Mouse (Mus musculus): ENCODE measurements at regions not wholly inside any gene's neighbourhood (a gene's known extent, or its start where the extent isn't known, plus 50 kb on each side); places are given as distances from the start of the nearest gene placed in this dataset.

GRCm38 (mm10) chr6:81698173-81698572 is 225.3 kb upstream of the Gcfc2 start:
- no peak for ATAC-seq (ENCODE audit: extremely low read depth, insufficient number of reproducible peaks, low FRiP score, poor library complexity, severe bottlenecking)

DNA sequence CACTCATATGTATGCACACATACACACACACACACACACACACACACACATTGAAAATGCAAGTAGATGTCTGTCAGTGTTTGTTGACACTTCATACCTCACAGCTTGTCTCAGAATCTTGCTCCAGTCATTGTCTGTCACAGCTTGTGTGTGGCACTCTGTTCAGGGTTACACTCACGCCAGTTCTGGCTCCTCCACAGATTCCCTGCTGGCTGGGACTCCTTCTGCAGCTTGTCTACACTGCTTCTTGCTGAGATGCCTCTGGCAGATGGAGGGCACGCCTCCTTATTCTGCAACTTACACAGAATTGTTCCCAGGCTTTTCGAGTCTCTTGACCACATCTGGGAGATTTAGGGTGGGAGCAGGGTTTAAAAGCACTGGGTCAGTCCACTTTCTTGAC is 208.6 kb upstream of the Gcfc2 start:
- ATAC-seq (ENCODE audit: extremely low read depth, insufficient number of reproducible peaks, low FRiP score, poor library complexity, severe bottlenecking), result no peak

DNA sequence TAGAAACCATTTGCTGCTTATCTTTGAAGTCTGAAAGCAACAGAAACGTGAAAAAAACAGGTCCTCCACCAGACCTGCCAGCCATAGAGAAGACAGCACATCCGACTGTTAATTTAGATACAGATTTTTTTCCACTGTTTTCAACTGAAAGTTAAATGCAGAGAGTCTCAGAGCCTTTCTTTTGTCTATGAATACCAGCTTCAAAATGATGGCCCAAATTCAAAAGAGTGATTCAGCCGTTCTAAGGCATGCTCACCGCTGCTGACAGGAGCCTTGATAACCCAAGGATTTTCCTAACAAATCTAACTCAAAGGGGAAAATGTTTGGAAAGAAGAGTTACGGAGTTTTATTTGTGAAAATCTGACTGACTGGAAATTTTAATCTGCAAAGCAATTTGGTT is 207.1 kb upstream of the Gcfc2 start:
- no peak for ATAC-seq (ENCODE audit: extremely low read depth, insufficient number of reproducible peaks, low FRiP score, poor library complexity, severe bottlenecking)

DNA sequence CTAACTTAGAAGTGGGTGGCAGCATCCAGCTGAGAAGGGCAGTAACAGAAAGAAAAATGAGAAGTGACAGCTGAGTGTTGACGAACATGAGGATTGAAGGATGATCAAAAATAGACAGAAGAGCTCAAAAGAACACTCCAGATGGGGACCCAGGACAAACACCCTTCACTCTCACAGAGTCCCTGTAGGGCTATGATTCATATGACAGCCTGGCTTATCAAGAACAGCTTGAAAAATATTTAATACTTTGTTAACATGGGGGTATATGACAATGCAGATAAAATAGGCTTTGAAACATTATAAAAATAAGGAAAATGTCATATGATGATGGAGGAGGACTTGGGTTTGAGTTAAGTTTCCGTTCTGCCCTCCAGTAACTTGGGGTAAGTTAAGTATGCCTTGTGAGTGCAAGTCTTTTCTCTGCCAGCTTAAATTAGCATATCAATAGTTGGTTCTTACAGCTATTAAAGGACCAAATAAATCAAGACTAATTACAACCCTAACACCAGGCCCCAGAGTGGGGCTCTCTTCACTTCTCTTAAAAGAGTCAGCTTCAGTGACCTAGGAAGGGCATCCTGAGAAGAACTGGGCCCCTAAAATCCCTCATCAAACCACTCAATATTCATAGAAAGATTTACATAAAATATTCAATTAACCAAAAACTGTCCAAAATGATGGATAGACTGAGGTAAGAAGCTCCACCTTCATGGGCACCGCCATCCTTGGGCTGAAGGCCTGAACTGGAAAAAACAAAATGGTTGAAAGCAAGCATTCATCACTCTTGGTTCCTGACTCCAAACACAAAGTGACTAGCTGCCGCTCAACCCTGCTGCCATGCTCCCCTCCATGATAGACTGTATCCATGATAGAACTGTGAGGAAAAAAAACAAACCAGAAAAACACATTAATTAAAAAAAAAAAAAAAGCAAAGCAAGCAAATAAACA is 198.6 kb upstream of the Gcfc2 start:
- ATAC-seq (ENCODE audit: extremely low read depth, insufficient number of reproducible peaks, low FRiP score, poor library complexity, severe bottlenecking), result no peak

DNA sequence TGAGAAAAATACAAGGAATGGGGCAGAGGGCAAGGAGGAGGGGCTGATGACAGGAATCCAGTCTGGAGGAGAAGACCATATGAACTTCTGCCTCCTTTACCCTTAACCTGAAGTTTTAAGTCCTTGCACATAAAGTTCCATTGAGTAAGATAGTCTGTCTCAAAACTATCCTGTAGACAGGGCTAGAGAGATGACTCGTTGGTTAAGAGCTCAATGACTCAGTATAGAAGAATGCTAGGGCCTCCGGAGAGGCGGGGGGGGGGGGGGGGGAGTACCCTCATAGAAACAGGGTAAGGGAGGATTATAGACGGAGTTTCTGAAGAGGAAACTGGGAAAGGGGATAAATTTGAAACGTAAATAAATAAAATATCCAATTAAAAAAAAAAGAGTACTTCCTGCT is 191.8 kb upstream of the Gcfc2 start:
- no peak for ATAC-seq (ENCODE audit: extremely low read depth, insufficient number of reproducible peaks, low FRiP score, poor library complexity, severe bottlenecking)

GRCm38 (mm10) chr6:81733527-81733926 is 189.9 kb upstream of the Gcfc2 start:
- ATAC-seq (ENCODE audit: extremely low read depth, insufficient number of reproducible peaks, low FRiP score, poor library complexity, severe bottlenecking), result no peak

GRCm38 (mm10) chr6:81738466-81738865 is 185.0 kb upstream of the Gcfc2 start:
- no peak for ATAC-seq (ENCODE audit: extremely low read depth, insufficient number of reproducible peaks, low FRiP score, poor library complexity, severe bottlenecking)

GRCm38 (mm10) chr6:81749681-81750080 is 173.8 kb upstream of the Gcfc2 start:
- no peak for ATAC-seq (ENCODE audit: extremely low read depth, insufficient number of reproducible peaks, low FRiP score, poor library complexity, severe bottlenecking)

GRCm38 (mm10) chr6:81751631-81752030 is 171.8 kb upstream of the Gcfc2 start:
- ATAC-seq (ENCODE audit: extremely low read depth, insufficient number of reproducible peaks, low FRiP score, poor library complexity, severe bottlenecking), result no peak

DNA sequence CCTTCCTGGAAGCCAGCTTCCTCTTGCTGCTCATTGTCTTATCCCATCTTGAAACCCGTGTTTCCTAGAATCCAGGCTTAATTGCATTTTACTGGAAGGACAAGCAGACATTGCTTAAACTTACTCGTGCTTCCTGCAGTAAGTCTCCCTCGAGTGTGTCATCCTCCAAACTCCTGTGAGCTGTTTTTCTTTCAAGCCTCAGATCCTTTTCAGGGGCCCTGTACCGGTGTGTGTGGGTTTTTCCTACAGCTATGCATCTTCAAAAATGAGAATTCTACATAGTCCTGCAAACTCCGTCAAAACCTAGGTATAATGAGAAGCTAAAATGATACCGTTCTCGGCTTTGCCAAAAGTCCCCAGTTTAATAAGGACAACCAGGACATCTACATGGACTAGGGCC is 167.2 kb upstream of the Gcfc2 start:
- no peak for ATAC-seq (ENCODE audit: extremely low read depth, insufficient number of reproducible peaks, low FRiP score, poor library complexity, severe bottlenecking)

DNA sequence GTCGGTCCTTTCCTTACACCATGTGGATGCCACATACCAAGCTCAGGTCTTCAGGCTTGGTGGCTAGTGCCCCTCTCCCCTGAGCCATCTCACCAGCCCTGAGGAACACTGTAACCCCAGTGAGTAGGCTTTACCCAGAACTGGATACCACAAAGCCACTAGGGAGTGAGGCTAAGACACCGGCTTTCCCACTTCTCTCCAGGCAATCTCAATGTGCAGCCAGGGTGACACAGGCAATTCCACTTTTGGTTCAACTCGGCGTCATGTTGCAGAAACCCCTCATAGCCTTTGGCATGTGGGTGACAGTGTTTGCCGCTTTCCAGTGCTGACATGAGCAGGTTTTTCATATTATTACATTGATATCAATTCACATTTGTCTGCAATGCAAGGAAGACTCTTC is 164.6 kb upstream of the Gcfc2 start:
- no peak for ATAC-seq (ENCODE audit: extremely low read depth, insufficient number of reproducible peaks, low FRiP score, poor library complexity, severe bottlenecking)

DNA sequence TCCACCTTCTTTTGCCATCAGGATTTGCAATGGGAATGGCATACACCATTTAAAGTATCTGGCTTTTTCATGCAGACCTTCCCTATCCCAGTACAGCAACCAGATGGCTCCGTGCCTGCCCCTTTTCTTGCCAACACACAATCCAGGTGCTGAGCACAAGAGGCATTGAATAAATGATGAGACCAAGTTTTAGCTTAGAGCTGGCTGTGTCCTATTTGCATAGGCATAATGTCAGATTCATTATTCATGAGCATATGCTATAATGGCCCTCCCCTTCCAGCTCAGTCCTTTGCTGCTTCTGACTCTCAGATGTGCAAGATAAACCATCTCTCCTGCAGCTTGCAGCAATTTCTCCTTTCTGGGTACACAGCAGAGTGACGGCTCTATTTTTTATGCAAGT is 163.3 kb upstream of the Gcfc2 start:
- ATAC-seq (ENCODE audit: extremely low read depth, insufficient number of reproducible peaks, low FRiP score, poor library complexity, severe bottlenecking), result no peak

DNA sequence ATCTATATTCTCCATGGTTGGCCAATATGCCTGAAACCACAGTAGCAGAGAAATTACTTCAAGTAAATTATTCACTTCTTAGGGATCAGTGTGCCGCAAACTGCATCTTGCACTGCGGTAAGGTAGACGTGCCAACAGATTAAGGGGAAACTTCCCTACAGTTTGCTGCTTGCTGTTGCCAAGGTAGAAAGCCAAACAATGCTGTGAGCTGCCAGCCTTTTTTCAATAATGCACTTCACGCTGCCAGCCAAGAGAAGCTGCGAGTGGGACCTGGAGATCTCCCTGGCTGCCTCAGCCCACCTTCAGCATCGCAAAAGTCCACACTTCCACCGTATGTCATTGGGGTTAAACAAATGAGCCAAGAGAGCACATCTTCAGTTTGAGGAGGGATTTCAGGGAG is 157.6 kb upstream of the Gcfc2 start:
- no peak for ATAC-seq (ENCODE audit: extremely low read depth, insufficient number of reproducible peaks, low FRiP score, poor library complexity, severe bottlenecking)

DNA sequence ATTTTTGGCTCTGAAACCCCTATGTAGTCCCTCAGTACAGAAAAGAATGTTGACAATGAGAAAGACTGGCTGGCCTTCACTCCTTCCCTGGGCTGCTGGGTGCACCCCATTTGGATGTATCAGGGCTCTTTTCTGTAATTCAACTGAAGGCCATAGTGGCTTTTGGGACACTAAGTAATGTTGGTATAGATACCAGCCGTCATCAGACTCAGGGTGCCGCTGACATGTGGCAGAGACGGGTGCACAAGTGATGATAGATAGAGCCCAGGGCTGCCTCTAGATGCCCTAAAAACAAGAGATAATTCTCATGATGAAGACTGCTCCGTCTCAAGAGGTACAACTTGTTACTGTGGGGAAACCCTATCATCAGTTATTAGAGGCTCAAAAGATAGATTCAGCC is 156.7 kb upstream of the Gcfc2 start:
- no peak for ATAC-seq (ENCODE audit: extremely low read depth, insufficient number of reproducible peaks, low FRiP score, poor library complexity, severe bottlenecking)

- no peak for ATAC-seq (ENCODE audit: extremely low read depth, insufficient number of reproducible peaks, low FRiP score, poor library complexity, severe bottlenecking)
These were observed 154.6 kb upstream of the Gcfc2 start for GRCm38 (mm10) chr6:81768669-81769537.

DNA sequence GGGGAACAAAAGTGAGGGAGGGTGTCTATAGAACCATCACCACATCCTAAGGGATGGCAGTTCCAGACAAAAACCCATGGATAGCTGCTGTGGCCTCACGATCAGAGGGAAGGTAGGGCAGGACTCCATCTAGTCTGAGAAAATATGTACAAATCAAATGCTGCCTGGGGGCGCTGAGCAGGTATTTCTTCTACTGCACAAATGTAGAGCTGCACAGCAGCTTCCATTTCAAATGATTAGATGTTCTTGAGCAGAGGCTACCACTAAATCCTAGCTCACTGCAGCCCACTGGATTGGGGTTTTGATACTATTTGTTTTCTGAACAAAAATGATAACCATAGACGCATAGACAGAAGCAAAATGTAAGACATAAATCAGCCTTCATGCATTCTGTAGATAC is 153.2 kb upstream of the Gcfc2 start:
- no peak for ATAC-seq (ENCODE audit: extremely low read depth, insufficient number of reproducible peaks, low FRiP score, poor library complexity, severe bottlenecking)

- no peak for ATAC-seq (ENCODE audit: extremely low read depth, insufficient number of reproducible peaks, low FRiP score, poor library complexity, severe bottlenecking)
These were observed 151.6 kb upstream of the Gcfc2 start for GRCm38 (mm10) chr6:81771862-81772261.

GRCm38 (mm10) chr6:81782131-81782530 is 141.3 kb upstream of the Gcfc2 start:
- ATAC-seq (ENCODE audit: extremely low read depth, insufficient number of reproducible peaks, low FRiP score, poor library complexity, severe bottlenecking), result no peak

DNA sequence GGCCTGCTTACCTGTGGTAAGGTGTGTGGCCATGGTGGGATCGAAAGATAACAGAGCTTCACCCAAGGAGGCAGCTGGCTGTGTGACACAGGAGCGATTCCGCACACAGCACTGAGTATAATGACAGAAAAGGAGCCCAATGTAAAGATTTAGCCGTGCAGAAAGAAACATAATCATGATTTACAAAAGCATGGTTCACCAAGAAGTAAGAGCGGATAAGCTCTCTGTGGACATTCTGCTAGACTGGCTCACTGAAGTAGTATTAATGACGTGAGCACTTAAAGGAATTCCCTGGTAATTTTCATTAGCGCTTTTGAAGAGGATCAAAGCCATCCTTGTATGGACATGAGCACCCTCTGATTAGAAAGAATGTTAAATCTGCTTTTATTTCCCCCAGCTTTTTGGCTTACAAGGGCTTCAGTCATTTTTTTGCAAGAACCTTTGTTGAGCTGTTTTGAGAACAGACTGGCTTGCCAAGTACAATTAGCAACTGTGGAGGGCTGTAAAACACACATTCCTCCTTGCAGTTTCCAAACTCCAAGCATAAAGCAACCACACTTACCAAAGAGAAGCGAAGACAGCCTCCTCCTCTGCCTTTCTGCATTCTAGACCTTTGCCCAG is 140.5 kb upstream of the Gcfc2 start:
- no peak for ATAC-seq (ENCODE audit: extremely low read depth, insufficient number of reproducible peaks, low FRiP score, poor library complexity, severe bottlenecking)

GRCm38 (mm10) chr6:81795281-81795680 is 128.2 kb upstream of the Gcfc2 start:
- ATAC-seq (ENCODE audit: extremely low read depth, insufficient number of reproducible peaks, low FRiP score, poor library complexity, severe bottlenecking), result no peak

All from neutrophil, adult 5-6 weeks (primary cell).